Mouse (Mus musculus) embryo, embryonic 10 days (tissue): ENCODE measurements at regions not wholly inside any gene's neighbourhood (a gene's known extent, or its start where the extent isn't known, plus 50 kb on each side); places are given as distances from the start of the nearest gene placed in this dataset.
"Not testable (repeated sequence)": the region's sequence is repeated elsewhere in the genome, so short reads cannot be mapped to it uniquely, and the experiment has no call there.

Experiments used
- DNase-seq: peaks from one replicate; pipeline ENCODE4 v3.0.0-alpha.2; 2015; ENCODE audit warnings: low spot score

- DNase-seq, result no peak
These were observed 420.9 kb downstream of the 1190002N15Rik start for GRCm38 (mm10) chr9:94116961-94117360.

- not testable (repeated sequence) for DNase-seq
These were observed 430.2 kb downstream of the 1190002N15Rik start for GRCm38 (mm10) chr9:94107701-94108100.

- no peak for DNase-seq
These were observed 433.2 kb downstream of the 1190002N15Rik start for GRCm38 (mm10) chr9:94104669-94105068.

GRCm38 (mm10) chr9:94101958-94102357 is 435.9 kb downstream of the 1190002N15Rik start:
- no peak for DNase-seq

GRCm38 (mm10) chr9:94094800-94095199 is 443.1 kb downstream of the 1190002N15Rik start:
- DNase-seq, result peak; percentile 14

GRCm38 (mm10) chr9:94091658-94092225 is 446.1 kb downstream of the 1190002N15Rik start:
- DNase-seq, result peak; percentile 20

GRCm38 (mm10) chr9:94089759-94090158 is 448.1 kb downstream of the 1190002N15Rik start:
- no peak for DNase-seq

GRCm38 (mm10) chr9:94083629-94084411 is 454.1 kb downstream of the 1190002N15Rik start:
- DNase-seq, result no peak

GRCm38 (mm10) chr9:94074904-94075303 is 463.0 kb downstream of the 1190002N15Rik start:
- DNase-seq, result no peak

- DNase-seq, result no peak
These were observed 470.8 kb downstream of the 1190002N15Rik start for GRCm38 (mm10) chr9:94067121-94067520.

GRCm38 (mm10) chr9:94053229-94053628 is 484.7 kb downstream of the 1190002N15Rik start:
- DNase-seq, result no peak

GRCm38 (mm10) chr9:94047845-94048244 is 490.0 kb downstream of the 1190002N15Rik start:
- no peak for DNase-seq

GRCm38 (mm10) chr9:94045462-94046126 is 492.3 kb downstream of the 1190002N15Rik start:
- no peak for DNase-seq

GRCm38 (mm10) chr9:94023761-94024160 is 514.1 kb downstream of the 1190002N15Rik start:
- no peak for DNase-seq

GRCm38 (mm10) chr9:94021293-94021903 is 516.5 kb downstream of the 1190002N15Rik start:
- no peak for DNase-seq

GRCm38 (mm10) chr9:94016747-94017487 is 521.0 kb downstream of the 1190002N15Rik start:
- no peak for DNase-seq

- DNase-seq, result no peak
These were observed 545.7 kb downstream of the 1190002N15Rik start for GRCm38 (mm10) chr9:93992216-93992615.

- DNase-seq, result no peak
These were observed 546.7 kb downstream of the 1190002N15Rik start for GRCm38 (mm10) chr9:93991141-93991540.

- peak; percentile 4 for DNase-seq
These were observed 556.7 kb downstream of the 1190002N15Rik start for GRCm38 (mm10) chr9:93981136-93981535.

- no peak for DNase-seq
These were observed 568.1 kb downstream of the 1190002N15Rik start for GRCm38 (mm10) chr9:93969691-93970284.

GRCm38 (mm10) chr9:93969118-93969517 is 568.8 kb downstream of the 1190002N15Rik start:
- DNase-seq, result no peak
